19 mouse cellular contexts compared by ENCODE assay signal in genomic region chr11:113001071-113001470, GRCm38 (mm10).
"Had no signal": no experiment of that assay in that cellular context is flagged by ENCODE, and none has a peak within 500 bp of the region (broad histone marks: within the 10 kb centered on the region; RNA-seq: fewer than 3 reads in every experiment).

No protein-coding gene starts in this region.

- H3K4me2 ChIP-seq: kidney, embryonic 15.5 days; limb, embryonic 12.5 days; limb, embryonic 15.5 days; liver, embryonic 11.5 days; lung, embryonic 15.5 days; midbrain, embryonic 13.5 days; neural tube, embryonic 13.5 days had no signal

- H3K27me3 ChIP-seq: limb, embryonic 12.5 days; limb, embryonic 15.5 days; lung, embryonic 15.5 days; megakaryocyte, embryonic 14.5 days; midbrain, embryonic 13.5 days; neural tube, embryonic 13.5 days had no signal

- H3K9me3 ChIP-seq: kidney, embryonic 15.5 days; limb, embryonic 12.5 days; limb, embryonic 15.5 days; lung, embryonic 15.5 days; midbrain, embryonic 10.5 days; midbrain, embryonic 13.5 days; neural tube, embryonic 13.5 days had no signal

- H3K4me1 ChIP-seq: limb, embryonic 15.5 days; megakaryocyte, embryonic 14.5 days; midbrain, embryonic 13.5 days had no signal

- H3K9ac ChIP-seq: kidney, embryonic 15.5 days; limb, embryonic 12.5 days; limb, embryonic 15.5 days; liver, embryonic 14.5 days; liver, postnatal 0 days; lung, embryonic 15.5 days; midbrain, embryonic 13.5 days; neural tube, embryonic 13.5 days had no signal

- H3K4me3 ChIP-seq: kidney, embryonic 15.5 days; limb, embryonic 12.5 days; limb, embryonic 15.5 days; lung, embryonic 15.5 days; megakaryocyte, embryonic 14.5 days; midbrain, embryonic 10.5 days; midbrain, embryonic 13.5 days; myocyte; neural tube, embryonic 13.5 days had no signal

- H3K27ac ChIP-seq: kidney, embryonic 15.5 days; limb, embryonic 12.5 days; limb, embryonic 15.5 days; liver, embryonic 14.5 days; lung, embryonic 15.5 days; midbrain, embryonic 10.5 days; midbrain, embryonic 13.5 days; neural tube, embryonic 13.5 days had no signal

- H3K36me3 ChIP-seq: kidney, embryonic 15.5 days; limb, embryonic 12.5 days; limb, embryonic 15.5 days; lung, embryonic 15.5 days; midbrain, embryonic 10.5 days; midbrain, embryonic 13.5 days; neural tube, embryonic 13.5 days had no signal

- ATAC-seq: liver, postnatal 0 days; midbrain, embryonic 13.5 days; midbrain, embryonic 16.5 days had no signal

- DNase-seq: kidney, postnatal 14 days; kidney, postnatal 4 days; liver, postnatal 0 days; lung, postnatal 10 days; lung, postnatal 36 days; thymus, adult 18-20 months; thymus, postnatal 36 days had no signal
